ENCODE assay signal across 7 mouse cellular contexts in genomic region chr12:22906156-22906555, GRCm38 (mm10).
A peak's percentile ranks its signal among the peaks of the same experiment; 100 is the strongest.
DNase-seq lines count a peak whose midpoint lies in the region; ATAC-seq and TF ChIP-seq lines count a peak whose summit lies in the region.
"Not testable (repeated sequence)": the region's sequence is repeated elsewhere in the genome, so short reads cannot be mapped to it uniquely, and the experiment has no call there.

No protein-coding gene starts in this region.

- peak overlapping the region; percentile 49 for H3K4me2 ChIP-seq in hindbrain, embryonic 16.5 days (ENCODE audit: low read length)
- peak overlapping the region; percentile 60 for H3K4me2 ChIP-seq in lung, embryonic 14.5 days
- H3K4me2 ChIP-seq in neural tube, embryonic 15.5 days = peak overlapping the region; percentile 57

- H3K4me3 ChIP-seq in hindbrain, embryonic 16.5 days (ENCODE audit: low read length) = peak overlapping the region; percentile 53
- H3K4me3 ChIP-seq in left cerebral cortex, adult 2 months = peak overlapping the region; percentile 34
- H3K4me3 ChIP-seq in lung, embryonic 14.5 days (ENCODE audit: low read depth, low read length) = peak overlapping the region; percentile 45
- H3K4me3 ChIP-seq in neural tube, embryonic 15.5 days (replicated peaks) = peak overlapping the region; percentile 50

- WGBS in hindbrain, embryonic 16.5 days = 1% methylated on average over 13 of the region's 53 CpGs
- WGBS in lung, embryonic 14.5 days = under 1% methylated on average over 44 of the region's 53 CpGs
- under 1% methylated on average over 53 of the region's 53 CpGs for WGBS in neural tube, embryonic 15.5 days

- peak; percentile 63 for DNase-seq in embryo, embryonic 10.5 days (ENCODE audit: low spot score)
- DNase-seq in frontal cortex, postnatal 14 days (ENCODE audit: low spot score in 2 of 2) = peak; percentile 1 to 2
- peak; percentile 7 to 9 for DNase-seq in left cerebral cortex, adult 2 months (ENCODE audit: extremely low spot score in 1 of 2, low spot score in 2 of 2)
- peak; percentile 59 for DNase-seq in lung, embryonic 14.5 days
- DNase-seq in testis, postnatal 10 days (ENCODE audit: low spot score) = peak; percentile 41

- 0 out of 2 replicates have a peak overlapping the region, but pooled peaks have one; percentile 34 for H3K27ac ChIP-seq in hindbrain, embryonic 16.5 days (ENCODE audit: low read depth, low read length)
- H3K27ac ChIP-seq in left cerebral cortex, adult 2 months; lung, embryonic 14.5 days (ENCODE audit: low read depth): not testable (repeated sequence)
- H3K27ac ChIP-seq in neural tube, embryonic 15.5 days (replicated peaks) = peak overlapping the region; percentile 54

- H3K4me1 ChIP-seq in hindbrain, embryonic 16.5 days (ENCODE audit: control insufficient read depth, insufficient read depth, low read depth, low read length); lung, embryonic 14.5 days (ENCODE audit: insufficient read depth); neural tube, embryonic 15.5 days: not testable (repeated sequence)

- not testable (repeated sequence) for H3K9me3 ChIP-seq in hindbrain, embryonic 16.5 days (ENCODE audit: control insufficient read depth, low read length); lung, embryonic 14.5 days (ENCODE audit: low read depth, low read length); neural tube, embryonic 15.5 days (replicated peaks)

- not testable (repeated sequence) for TF ChIP-seq CTCF in left cerebral cortex, adult 2 months (IDR thresholded peaks at IDR 0.05); lung, embryonic 14.5 days (IDR thresholded peaks at IDR 0.05; ENCODE audit: low read depth)

- intact Hi-C loops in left cerebral cortex, adult 2 months (cut with DNase I) = not testable (repeated sequence)

- not testable (repeated sequence) for H3K36me3 ChIP-seq in hindbrain, embryonic 16.5 days (ENCODE audit: control insufficient read depth, insufficient read depth, low read length); lung, embryonic 14.5 days (ENCODE audit: insufficient read depth); neural tube, embryonic 15.5 days

- H3K9ac ChIP-seq in hindbrain, embryonic 16.5 days (ENCODE audit: low read depth, low read length) = peak overlapping the region; percentile 67
- H3K9ac ChIP-seq in lung, embryonic 14.5 days = peak overlapping the region; percentile 46
- H3K9ac ChIP-seq in neural tube, embryonic 15.5 days (replicated peaks) = peak overlapping the region; percentile 55

- ATAC-seq in hindbrain, embryonic 16.5 days = peak; percentile 79; the same call in 1 of the 2 replicates
- ATAC-seq in lung, embryonic 14.5 days (ENCODE audit: insufficient read depth) = peak; percentile 78; the same call in 1 of the 2 replicates
- ATAC-seq in neural tube, embryonic 15.5 days (ENCODE audit: low FRiP score) = peak; percentile 82; the same call in 1 of the 2 replicates

- not testable (repeated sequence) for H3K27me3 ChIP-seq in hindbrain, embryonic 16.5 days (replicated peaks; ENCODE audit: control insufficient read depth, insufficient read depth, low read length); lung, embryonic 14.5 days (ENCODE audit: insufficient read depth, low read length); neural tube, embryonic 15.5 days (replicated peaks)

Comparison
In these comparisons a context has a peak if more than half of its experiments do, and no peak if none do; other contexts are left out.
1. DNase-seq: peak in every context shown above with its lines; median percentile 63 in embryo, embryonic 10.5 days; 59 in lung, embryonic 14.5 days; 41 in testis, postnatal 10 days; 8 in left cerebral cortex, adult 2 months; 2 in frontal cortex, postnatal 14 days.